Mouse (Mus musculus) heart, embryonic 11.5 days (tissue): ENCODE data around the gene Asxl1. TPM values are rescaled to one million over a fixed set of nuclear protein-coding genes. Genes with fewer than 3 reads are reported as not detected.

ENCODE experiments used
- ATAC-seq: fragments of 200-750 bp; cut with Nextera tagmentation; replicated peaks from 2 replicates; pipeline ENCODE4 v1.8.0; 2017; ENCODE audit warnings: moderate library complexity; ENCODE audit not compliant: insufficient number of reproducible peaks, low FRiP score, low TSS enrichment
- H3K27ac ChIP-seq: fragments of 300-500 bp; sonication (generic); 2 replicates; pipeline ENCODE4 v1.5.1; 2014; ENCODE audit warnings: mild to moderate bottlenecking, low read depth, low read length
- H3K27me3 ChIP-seq: fragments of 300-500 bp; sonication (generic); 2 replicates; pipeline ENCODE4 v1.6.1; 2014; ENCODE audit warnings: mild to moderate bottlenecking, low read length, mixed read lengths; ENCODE audit not compliant: control insufficient read depth, insufficient read depth
- H3K36me3 ChIP-seq: fragments of 300-500 bp; sonication (generic); 2 replicates; pipeline ENCODE4 v1.6.1; 2014; ENCODE audit warnings: mild to moderate bottlenecking, low read length, moderate library complexity, mixed read lengths; ENCODE audit not compliant: control insufficient read depth, insufficient read depth
- H3K4me1 ChIP-seq: fragments of 300-500 bp; sonication (generic); 2 replicates; pipeline ENCODE4 v1.6.1; 2014; ENCODE audit warnings: low read length; ENCODE audit not compliant: control insufficient read depth, insufficient read depth
- H3K4me2 ChIP-seq: fragments of 300-500 bp; sonication (generic); 2 replicates; pipeline ENCODE4 v1.6.1; 2014; ENCODE audit warnings: mild to moderate bottlenecking, moderate library complexity
- H3K4me3 ChIP-seq: fragments of 300-500 bp; sonication (generic); 2 replicates; pipeline ENCODE4 v1.5.1; 2014; ENCODE audit warnings: low read depth, low read length
- H3K9ac ChIP-seq: fragments of 300-500 bp; sonication (generic); 2 replicates; pipeline ENCODE4 v1.6.1; 2014; ENCODE audit warnings: mild to moderate bottlenecking, low read depth, low read length, moderate library complexity
- H3K9me3 ChIP-seq: fragments of 300-500 bp; sonication (generic); replicated peaks from 2 replicates; pipeline ENCODE4 v1.6.1; 2016; ENCODE audit warnings: low read length; ENCODE audit not compliant: control insufficient read depth
- WGBS: fragments of 180-500 bp; shearing (Covaris S2); extraction: QIAGEN DNeasy Blood & Tissue Kit; methylation state at CpG from one replicate; pipeline ENCODE4 v1.1.7; 2014; ENCODE audit not compliant: insufficient replicate concordance; 5-methylcytosine and 5-hydroxymethylcytosine counted together
- polyA plus RNA-seq: library from polyadenylated mRNA; unstranded; fragments of >200 nt; fragmentation: Nextera tagmentation; extraction: Ambion mirVana; gene quantifications from 2 replicates; pipeline ENCODE4 v1.2.1, GENCODE M21; 2014

Gene Asxl1
- polyA plus RNA-seq, 1 experiment from 2014 or later, result 13.8 TPM

DNA sequence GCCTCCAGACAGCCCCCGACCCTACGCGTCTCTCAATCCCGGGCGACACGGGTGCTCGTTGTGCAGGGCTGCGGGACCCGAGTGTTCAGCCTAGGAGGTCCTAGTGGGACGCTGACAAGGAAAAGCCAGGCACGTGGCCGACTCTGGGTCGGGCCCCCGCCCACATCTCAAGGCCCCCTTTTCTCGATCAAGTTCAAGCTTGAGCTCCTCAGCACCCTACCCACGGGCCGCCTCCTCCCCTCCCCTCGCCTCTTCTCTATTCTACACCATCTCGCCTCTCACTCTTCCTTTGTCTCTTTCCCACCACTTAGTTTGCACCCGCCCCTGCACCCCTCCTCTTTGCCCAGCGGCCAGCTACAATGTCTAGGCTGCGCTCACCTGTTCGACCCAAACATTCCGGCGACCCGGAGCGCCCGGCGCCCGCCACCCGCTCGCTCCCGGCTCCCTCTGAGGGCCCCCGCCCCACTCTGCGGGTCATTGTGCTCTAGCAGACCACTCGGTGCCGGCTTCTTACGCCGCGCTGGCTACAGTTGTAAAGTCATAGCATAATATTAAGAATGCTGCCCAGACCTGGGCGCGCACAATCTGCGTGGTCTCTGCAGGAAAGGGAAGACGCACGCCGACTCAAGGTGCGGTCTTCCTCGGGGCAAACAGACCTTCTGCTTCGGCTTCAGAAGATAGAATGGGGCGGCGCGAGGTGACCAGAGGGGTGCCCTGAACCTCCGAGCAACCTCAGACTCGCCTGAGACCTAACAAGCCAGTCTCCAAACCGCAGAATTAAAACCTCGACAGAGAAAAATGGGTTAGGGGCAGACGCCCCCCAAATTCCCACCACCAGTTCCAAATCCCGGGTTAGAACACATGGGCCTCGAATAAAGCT lies 99.7 kb downstream of the Asxl1 start:
- H3K9ac ChIP-seq, result peak overlapping the region; percentile 84
- H3K36me3 ChIP-seq, result no peaks in the 10 kb centered on the region
- H3K4me1 ChIP-seq, result peaks cover 35% of the 10 kb centered on the region
- H3K27ac ChIP-seq, result peak overlapping the region; percentile 95
- under 1% methylated on average over 58 of the region's 59 CpGs for WGBS
- H3K27me3 ChIP-seq, result no peaks in the 10 kb centered on the region
- H3K4me3 ChIP-seq, result peak overlapping the region; percentile 91
- H3K9me3 ChIP-seq, result no peaks in the 10 kb centered on the region
- ATAC-seq, result peak; percentile 11
- peak overlapping the region; percentile 100 for H3K4me2 ChIP-seq

DNA sequence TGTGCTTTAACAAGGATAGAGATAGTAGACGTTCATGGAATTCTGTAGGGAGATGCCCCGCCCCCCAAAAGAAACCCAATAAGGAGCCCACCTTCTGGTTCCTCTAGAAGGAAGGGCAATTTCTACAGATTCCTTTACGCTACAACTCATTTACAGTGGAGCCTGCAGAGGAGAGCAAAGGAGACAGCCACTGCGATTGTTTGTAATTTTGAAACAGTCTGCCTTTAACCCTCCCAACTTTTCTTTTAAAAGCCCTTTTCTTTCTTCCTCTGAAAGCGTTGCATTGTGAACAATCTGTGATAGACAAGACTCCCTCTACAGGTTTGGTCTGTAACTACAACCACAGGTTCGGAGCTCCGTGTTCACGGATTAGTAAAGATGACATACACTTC lies 100.4 kb downstream of the Asxl1 start:
- no peak for ATAC-seq
- H3K36me3 ChIP-seq, result no peaks in the 10 kb centered on the region
- H3K4me2 ChIP-seq, result peak overlapping the region; percentile 100
- WGBS, result under 1% methylated on average over 8 of the region's 8 CpGs
- peak overlapping the region; percentile 91 for H3K4me3 ChIP-seq
- no peaks in the 10 kb centered on the region for H3K9me3 ChIP-seq
- H3K4me1 ChIP-seq, result peaks cover 30% of the 10 kb centered on the region
- peak overlapping the region; percentile 84 for H3K9ac ChIP-seq
- no peaks in the 10 kb centered on the region for H3K27me3 ChIP-seq
- peak overlapping the region; percentile 95; the same call in 1 of the 2 replicates for H3K27ac ChIP-seq

DNA sequence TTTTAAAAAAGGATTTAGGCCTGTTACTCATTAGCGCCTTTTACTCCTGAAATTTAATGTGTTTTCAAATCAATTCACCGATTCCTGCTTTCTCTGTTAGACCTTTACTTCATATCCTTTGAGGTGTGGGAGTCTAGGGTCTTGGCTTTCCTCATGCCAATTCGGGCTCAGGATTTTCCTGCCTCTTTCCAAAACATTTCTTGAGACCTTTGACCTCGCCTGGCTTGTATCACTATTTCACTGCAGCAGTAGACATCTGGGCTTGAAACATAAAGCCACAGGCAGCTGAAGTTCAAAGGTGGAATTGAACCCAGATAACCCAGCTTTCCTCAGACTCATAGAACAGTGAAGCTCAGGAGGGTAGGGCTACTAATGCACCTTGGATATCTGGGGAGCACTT lies 100.8 kb downstream of the Asxl1 start:
- H3K4me2 ChIP-seq, result peak overlapping the region; percentile 100
- 18% methylated on average over 4 of the region's 4 CpGs for WGBS
- H3K9me3 ChIP-seq, result no peaks in the 10 kb centered on the region
- no peaks in the 10 kb centered on the region for H3K36me3 ChIP-seq
- H3K9ac ChIP-seq, result no peak overlapping the region
- H3K27me3 ChIP-seq, result no peaks in the 10 kb centered on the region
- peaks cover 26% of the 10 kb centered on the region for H3K4me1 ChIP-seq
- peak overlapping the region; percentile 95; the same call in 1 of the 2 replicates for H3K27ac ChIP-seq
- ATAC-seq, result no peak
- peak overlapping the region; percentile 91; the same call in 1 of the 2 replicates for H3K4me3 ChIP-seq

DNA sequence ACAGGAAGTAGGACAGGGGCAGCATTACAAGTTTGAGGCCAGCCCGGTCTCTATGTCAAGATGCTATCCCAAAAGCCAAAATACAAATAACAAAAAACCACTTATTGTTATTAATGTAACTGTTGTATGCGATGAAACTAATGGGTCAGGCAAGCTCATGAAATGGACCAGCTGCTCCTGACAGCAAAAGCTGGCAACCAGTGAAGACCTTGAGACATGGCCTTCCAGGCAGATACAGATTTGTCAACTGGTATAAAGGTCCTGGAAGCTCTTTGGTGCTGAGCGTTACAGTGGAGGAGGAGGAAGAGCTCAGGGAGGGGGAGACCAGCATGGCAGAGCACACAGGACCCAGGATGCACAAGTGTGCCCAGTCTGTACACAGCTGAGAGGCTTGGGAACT lies 102.1 kb downstream of the Asxl1 start:
- Histone ChIP-seq H3K4me2 (no peak overlapping the region), H3K4me1 (peaks cover 13% of the 10 kb centered on the region), H3K27ac (no peak overlapping the region), H3K36me3 (no peaks in the 10 kb centered on the region), H3K9ac (no peak overlapping the region), H3K9me3 (no peaks in the 10 kb centered on the region), H3K4me3 (no peak overlapping the region), H3K27me3 (no peaks in the 10 kb centered on the region)
- whole genome bisulfite sequencing, result 81% methylated on average over 3 of the region's 3 CpGs
- ATAC-seq, result no peak

DNA sequence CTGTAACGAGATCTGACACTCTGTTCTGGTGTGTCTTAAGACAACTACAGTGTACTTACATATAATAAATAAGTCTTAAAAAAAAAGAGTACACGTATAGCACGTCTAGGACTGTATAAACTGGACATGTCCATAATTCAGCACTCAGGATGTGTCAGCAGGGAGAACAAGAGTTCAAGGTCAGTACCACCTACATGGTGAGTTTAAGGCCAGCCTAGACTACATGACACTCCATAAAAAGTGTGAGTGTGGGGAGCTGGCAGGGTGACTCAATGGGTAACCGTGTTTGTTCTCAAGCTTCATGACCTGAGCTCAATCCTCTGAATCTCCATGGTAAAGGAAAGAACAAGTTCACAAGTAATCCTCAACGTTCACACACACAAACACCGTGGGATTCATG lies 102.9 kb downstream of the Asxl1 start:
- Histone ChIP-seq H3K27ac (no peak overlapping the region), H3K27me3 (no peaks in the 10 kb centered on the region), H3K9me3 (no peaks in the 10 kb centered on the region), H3K4me1 (peaks cover 12% of the 10 kb centered on the region), H3K9ac (no peak overlapping the region), H3K36me3 (no peaks in the 10 kb centered on the region), H3K4me2 (no peak overlapping the region), H3K4me3 (no peak overlapping the region)
- no peak for ATAC-seq
- WGBS, result 85% methylated on average over 6 of the region's 6 CpGs

Other genes starting within 250 kb of the Asxl1 start
- gene Hck, start 237.4 kb upstream of the Asxl1 start, polyA plus RNA-seq, result 0.87 and 1.6 TPM in 2 replicates
- gene Tm9sf4, start 184.5 kb upstream of the Asxl1 start, polyA plus RNA-seq, result 73.2 and 75.8 TPM in 2 replicates
- 4.8 and 5.6 TPM in 2 replicates for gene Tspyl3, start 120.4 kb upstream of the Asxl1 start, polyA plus RNA-seq
- 22.6 and 25.3 TPM in 2 replicates for gene Plagl2, start 104.4 kb upstream of the Asxl1 start, polyA plus RNA-seq
- 5.8 and 6.6 TPM in 2 replicates for gene Pofut1, start 104.3 kb upstream of the Asxl1 start, polyA plus RNA-seq
- 3.6 TPM in 2 replicates for gene Kif3b, start 54.4 kb upstream of the Asxl1 start, polyA plus RNA-seq
- not detected in 2 replicates for gene 4930404H24Rik, start 147.0 kb downstream of the Asxl1 start, polyA plus RNA-seq
- gene Nol4l, start 184.1 kb downstream of the Asxl1 start, polyA plus RNA-seq, result 16.0 and 16.7 TPM in 2 replicates